Mouse (Mus musculus): ENCODE results near the gene Fignl2. TPM values are rescaled to one million over a fixed set of nuclear protein-coding genes. Genes with fewer than 3 reads are reported as not detected.

The Fignl2 gene
- total and polyA plus RNA-seq, 3 experiments, result not detected

DNA sequence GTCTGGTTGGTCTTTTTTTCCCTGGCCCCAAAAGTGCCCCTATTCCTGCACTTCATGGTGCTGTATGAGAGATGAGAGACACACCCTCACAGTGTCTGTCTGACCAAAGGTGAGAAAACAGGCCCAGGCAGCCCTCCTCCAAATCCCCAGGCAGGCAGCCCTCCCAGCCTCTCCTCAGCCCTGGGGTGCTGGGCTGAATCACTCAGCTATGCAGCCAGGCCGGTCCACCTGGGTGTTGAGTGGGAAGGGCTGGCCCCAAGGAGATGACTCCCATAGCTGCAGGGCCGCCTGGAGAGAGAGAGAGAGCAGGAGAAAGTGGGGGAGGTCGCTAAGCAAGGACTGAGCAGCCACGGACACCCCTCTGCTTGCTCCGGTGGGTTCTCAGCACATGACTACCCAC, 7.6 kb downstream of the Fignl2 start:
- Histone ChIP-seq H3K4me3 (ENCODE audit: control insufficient read depth in 1 of 2, insufficient read depth in 1 of 2, low read depth in 2 of 2, low read length in 2 of 2) (no peak overlapping the region), H3K27me3 (ENCODE audit: control insufficient read depth in 1 of 2, insufficient read depth in 2 of 2, low read length in 2 of 2) (peaks cover 8 to 24% of the 10 kb centered on the region in 2 experiments), H3K27ac (ENCODE audit: control insufficient read depth, low read depth, low read length) (no peak overlapping the region), H3K4me1 (ENCODE audit: control insufficient read depth in 1 of 2, insufficient read depth in 2 of 2, low read length in 2 of 2) (no peaks in the 10 kb centered on the region), H3K36me3 (ENCODE audit: control insufficient read depth in 1 of 2, insufficient read depth in 2 of 2, low read length in 2 of 2) (no peaks in the 10 kb centered on the region), H3K9ac (ENCODE audit: control insufficient read depth, low read depth, low read length, poor library complexity, severe bottlenecking) (no peak overlapping the region), H3K79me2 (ENCODE audit: control insufficient read depth, insufficient read depth, low read length, poor library complexity) (no peaks in the 10 kb centered on the region), H3K9me3 (replicated peaks; ENCODE audit: insufficient read depth, low read length) (no peaks in the 10 kb centered on the region)
- TF ChIP-seq RAD21 (IDR thresholded peaks at IDR 0.05; ENCODE audit: low read depth, low read length) (no peak), ZC3H11A (IDR thresholded peaks at IDR 0.05; ENCODE audit: low read depth, low read length) (no peak), TCF12 (IDR thresholded peaks at IDR 0.05; ENCODE audit: low read depth, low read length) (no peak), MYC (IDR thresholded peaks at IDR 0.05; ENCODE audit: low read depth, low read length) (no peak)
- DNase-seq (ENCODE audit: low read depth, low spot score), result no peak

DNA sequence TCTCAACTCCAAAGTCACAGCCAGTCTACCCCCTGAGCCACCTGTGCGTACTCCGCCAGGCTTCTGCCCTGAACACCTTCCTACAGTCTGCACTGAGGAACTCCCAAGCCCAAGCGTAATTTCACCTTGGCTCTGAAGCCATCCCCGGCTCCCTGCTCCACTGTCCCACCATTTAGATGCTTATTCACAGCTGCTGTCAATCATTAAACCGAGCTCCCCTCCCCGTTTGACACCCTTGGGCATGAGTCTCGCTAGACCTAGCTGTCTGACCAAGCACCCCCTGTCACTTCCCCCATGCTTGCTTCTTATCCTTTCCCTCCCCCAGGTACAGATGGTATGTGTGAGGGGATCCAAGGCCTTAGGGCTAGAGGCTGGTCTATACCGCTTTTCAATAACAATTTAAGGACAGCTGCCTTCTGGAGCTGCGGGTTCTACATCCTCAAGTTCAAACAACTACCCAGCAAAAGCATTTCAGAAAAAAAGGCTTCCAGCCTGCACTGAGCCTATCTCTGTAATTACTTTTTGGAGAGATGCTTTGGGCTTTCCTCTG, 8.7 kb downstream of the Fignl2 start:
- Histone ChIP-seq H3K4me3 (ENCODE audit: control insufficient read depth in 1 of 2, insufficient read depth in 1 of 2, low read depth in 2 of 2, low read length in 2 of 2) (no peak overlapping the region), H3K9me3 (replicated peaks; ENCODE audit: insufficient read depth, low read length) (no peaks in the 10 kb centered on the region), H3K9ac (ENCODE audit: control insufficient read depth, low read depth, low read length, poor library complexity, severe bottlenecking) (no peak overlapping the region), H3K27ac (ENCODE audit: control insufficient read depth, low read depth, low read length) (no peak overlapping the region), H3K36me3 (ENCODE audit: control insufficient read depth in 1 of 2, insufficient read depth in 2 of 2, low read length in 2 of 2) (no peaks in the 10 kb centered on the region), H3K4me1 (ENCODE audit: control insufficient read depth in 1 of 2, insufficient read depth in 2 of 2, low read length in 2 of 2) (no peaks in the 10 kb centered on the region), H3K27me3 (ENCODE audit: control insufficient read depth in 1 of 2, insufficient read depth in 2 of 2, low read length in 2 of 2) (peaks cover 8 to 24% of the 10 kb centered on the region in 2 experiments), H3K79me2 (ENCODE audit: control insufficient read depth, insufficient read depth, low read length, poor library complexity) (no peaks in the 10 kb centered on the region)
- no peak for DNase-seq (ENCODE audit: low read depth, low spot score)
- TF ChIP-seq JUND (IDR thresholded peaks at IDR 0.05; ENCODE audit: low read depth, low read length), result no peak
- no peak for TF ChIP-seq ZC3H11A (IDR thresholded peaks at IDR 0.05; ENCODE audit: low read depth, low read length)

DNA sequence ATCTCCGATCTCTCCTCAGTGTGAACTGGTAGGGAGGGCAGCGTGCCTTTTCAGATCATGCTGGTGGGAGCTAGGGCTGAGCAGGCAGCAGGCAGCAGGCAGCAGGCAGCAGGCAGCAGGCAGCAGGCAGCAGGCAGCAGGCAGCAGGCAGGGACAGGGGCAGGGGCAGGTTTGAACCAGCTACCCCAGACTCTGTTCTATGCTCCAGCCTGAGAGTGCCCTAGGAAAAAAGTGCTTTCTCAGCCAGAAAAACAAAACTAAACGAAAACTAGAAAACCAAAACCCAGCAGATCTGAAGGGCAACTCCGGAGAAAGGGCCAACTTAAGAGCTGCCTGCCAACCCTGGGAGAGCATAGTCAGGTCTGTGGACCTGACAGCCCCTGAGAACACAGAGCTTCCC, 9.7 kb downstream of the Fignl2 start:
- H3K4me3 ChIP-seq (ENCODE audit: control insufficient read depth in 1 of 2, insufficient read depth in 1 of 2, low read depth in 2 of 2, low read length in 2 of 2), result no peak overlapping the region
- no peaks in the 10 kb centered on the region for H3K79me2 ChIP-seq (ENCODE audit: control insufficient read depth, insufficient read depth, low read length, poor library complexity)
- peaks cover 8 to 20% of the 10 kb centered on the region in 2 experiments for H3K27me3 ChIP-seq (ENCODE audit: control insufficient read depth in 1 of 2, insufficient read depth in 2 of 2, low read length in 2 of 2)
- H3K9ac ChIP-seq (ENCODE audit: control insufficient read depth, low read depth, low read length, poor library complexity, severe bottlenecking), result no peak overlapping the region
- no peaks in the 10 kb centered on the region for H3K9me3 ChIP-seq (replicated peaks; ENCODE audit: insufficient read depth, low read length)
- H3K36me3 ChIP-seq (ENCODE audit: control insufficient read depth in 1 of 2, insufficient read depth in 2 of 2, low read length in 2 of 2), result no peaks in the 10 kb centered on the region
- no peak for DNase-seq (ENCODE audit: low read depth, low spot score)
- no peaks in the 10 kb centered on the region for H3K4me1 ChIP-seq (ENCODE audit: control insufficient read depth in 1 of 2, insufficient read depth in 2 of 2, low read length in 2 of 2)
- no peak for TF ChIP-seq NELFE (IDR thresholded peaks at IDR 0.05; ENCODE audit: low read depth, low read length)
- TF ChIP-seq TBP (IDR thresholded peaks at IDR 0.05; ENCODE audit: low read depth, low read length), result no peak
- no peak for TF ChIP-seq ELF1 (IDR thresholded peaks at IDR 0.05; ENCODE audit: low read depth, low read length)
- TF ChIP-seq ZMIZ1 (IDR thresholded peaks at IDR 0.05; ENCODE audit: low read depth, low read length), result no peak
- TF ChIP-seq KAT2A (conservative IDR thresholded peaks at IDR 0.05; ENCODE audit: low read depth, low read length), result no peak
- no peak for TF ChIP-seq CHD2 (IDR thresholded peaks at IDR 0.05; ENCODE audit: low read length)
- no peak for TF ChIP-seq POLR2AphosphoS2 (IDR thresholded peaks at IDR 0.05; ENCODE audit: low read length)
- TF ChIP-seq UBTF (IDR thresholded peaks at IDR 0.05; ENCODE audit: borderline replicate concordance, insufficient read depth, low read depth, low read length), result no peak
- no peak for TF ChIP-seq POLR2AphosphoS5 (IDR thresholded peaks at IDR 0.05; ENCODE audit: borderline replicate concordance, low read depth, low read length)
- TF ChIP-seq BHLHE40 (IDR thresholded peaks at IDR 0.05; ENCODE audit: borderline replicate concordance, low read depth, low read length), result no peak
- H3K27ac ChIP-seq (ENCODE audit: control insufficient read depth, low read depth, low read length), result no peak overlapping the region

Measured in MEL (cell line).